Mouse (Mus musculus): Measurements from ENCODE around the gene Fzd4. TPM values are rescaled to one million over a fixed set of nuclear protein-coding genes. Genes with fewer than 3 reads are reported as not detected.

Fzd4 gene
- total RNA-seq, 2 experiments from 2014 or later: 51.5 to 53.5 TPM

GRCm38 (mm10) chr7:89423688-89424255 lies 19.6 kb downstream of the Fzd4 start:
- intact Hi-C loops (cut with DNase I): no loop called here

GRCm38 (mm10) chr7:89424659-89425058 lies 20.5 kb downstream of the Fzd4 start:
- intact Hi-C loops (cut with DNase I): no loop called here
- no peak for DNase-seq

More at GRCm38 (mm10) chr7:89423688-89424255, 19.6 kb downstream of the Fzd4 start:
- no peak for DNase-seq

GRCm38 (mm10) chr7:89425803-89426725 lies 21.9 kb downstream of the Fzd4 start:
- no peak for DNase-seq
- intact Hi-C loops (cut with DNase I): no loop called here

- DNase-seq: no peak
- intact Hi-C loops (cut with DNase I): no loop called here
Measured at GRCm38 (mm10) chr7:89427101-89427500, 22.9 kb downstream of the Fzd4 start.

- DNase-seq: no peak
- intact Hi-C loops (cut with DNase I): no loop called here
Measured at GRCm38 (mm10) chr7:89428804-89429203, 24.6 kb downstream of the Fzd4 start.

- intact Hi-C loops (cut with DNase I): no loop called here
- DNase-seq: no peak
Measured at GRCm38 (mm10) chr7:89429326-89429725, 25.2 kb downstream of the Fzd4 start.

GRCm38 (mm10) chr7:89431185-89431584 lies 27.0 kb downstream of the Fzd4 start:
- intact Hi-C loops (cut with DNase I): no loop called here
- DNase-seq: no peak

GRCm38 (mm10) chr7:89433193-89433892 lies 29.2 kb downstream of the Fzd4 start:
- intact Hi-C loops (cut with DNase I): no loop called here
- no peak for DNase-seq

- intact Hi-C loops (cut with DNase I): no loop called here
- no peak for DNase-seq
Measured at GRCm38 (mm10) chr7:89433893-89434616, 29.9 kb downstream of the Fzd4 start.

- DNase-seq: no peak
- intact Hi-C loops (cut with DNase I): no loop called here
Measured at GRCm38 (mm10) chr7:89436404-89436803, 32.2 kb downstream of the Fzd4 start.

- DNase-seq: peak; percentile 51 to 71
- intact Hi-C loops (cut with DNase I): no loop called here
Measured at GRCm38 (mm10) chr7:89437589-89437988, 33.4 kb downstream of the Fzd4 start.

GRCm38 (mm10) chr7:89441291-89441690 lies 37.1 kb downstream of the Fzd4 start:
- intact Hi-C loops (cut with DNase I): no loop called here
- no peak for DNase-seq

- intact Hi-C loops (cut with DNase I): no loop called here
- no peak for DNase-seq
Measured at GRCm38 (mm10) chr7:89442242-89442641, 38.1 kb downstream of the Fzd4 start.

- DNase-seq: no peak
Measured at GRCm38 (mm10) chr7:89445137-89445536, 41.0 kb downstream of the Fzd4 start.

GRCm38 (mm10) chr7:89450312-89450711 lies 46.2 kb downstream of the Fzd4 start:
- DNase-seq: no peak
- intact Hi-C loops (cut with DNase I): no loop called here

More at GRCm38 (mm10) chr7:89445137-89445536, 41.0 kb downstream of the Fzd4 start:
- intact Hi-C loops (cut with DNase I): no loop called here

- intact Hi-C loops (cut with DNase I): no loop called here
- DNase-seq: no peak
Measured at GRCm38 (mm10) chr7:89456380-89457076, 52.4 kb downstream of the Fzd4 start.

GRCm38 (mm10) chr7:89459691-89460090 lies 55.5 kb downstream of the Fzd4 start:
- no peak for DNase-seq
- intact Hi-C loops (cut with DNase I): no loop called here

- intact Hi-C loops (cut with DNase I): no loop called here
- no peak for DNase-seq
Measured at GRCm38 (mm10) chr7:89460911-89461310, 56.8 kb downstream of the Fzd4 start.

GRCm38 (mm10) chr7:89461351-89461750 lies 57.2 kb downstream of the Fzd4 start:
- DNase-seq: peak in 1 of 2 experiments; percentile 27

More at GRCm38 (mm10) chr7:89461351-89461750, 57.2 kb downstream of the Fzd4 start:
- intact Hi-C loops (cut with DNase I): no loop called here
